Comparison of ENCODE assay signal across 8 mouse cellular contexts in the genomic region with DNA sequence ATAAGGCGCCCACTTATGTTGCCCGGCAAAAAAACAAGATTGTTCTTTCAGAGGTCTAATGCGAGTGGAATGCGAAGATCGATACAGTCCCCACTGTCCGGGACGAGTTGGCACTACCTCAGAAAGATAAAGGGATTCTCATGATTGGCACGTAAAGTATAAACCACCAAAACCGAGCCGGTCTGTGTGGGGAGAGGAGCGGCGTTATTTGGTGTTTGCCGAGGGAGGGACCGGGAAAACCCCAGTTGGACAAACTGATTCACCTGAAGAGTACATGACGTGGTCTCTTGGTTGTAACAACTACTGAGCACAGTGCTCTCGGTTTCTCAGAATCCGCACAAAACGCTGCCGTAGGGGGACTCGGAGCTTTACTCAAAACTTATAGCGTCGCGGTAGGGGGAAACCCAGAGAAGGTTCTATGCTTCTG. TPM values are rescaled to one million over a fixed set of nuclear protein-coding genes. Genes with fewer than 3 reads are reported as not detected.
DNase-seq lines count a peak whose midpoint lies in the region; ATAC-seq and TF ChIP-seq lines count a peak whose summit lies in the region.

No protein-coding gene starts in this region.

- TF ChIP-seq CTCF in spleen, adult 2 months (IDR thresholded peaks at IDR 0.05; ENCODE audit: extremely low read depth, insufficient read depth, insufficient read length, insufficient replicate concordance) = no peak

- H3K4me1 ChIP-seq in spleen, adult 2 months (ENCODE audit: control insufficient read depth, insufficient read depth, insufficient read length) = peaks cover 8% of the 10 kb centered on the region
- peaks cover 42% of the 10 kb centered on the region for H3K4me1 ChIP-seq in embryonic facial prominence, embryonic 15.5 days
- peaks cover 25% of the 10 kb centered on the region for H3K4me1 ChIP-seq in midbrain, embryonic 16.5 days (ENCODE audit: control insufficient read depth, insufficient read depth, low read length)

- peak overlapping the region; percentile 75 for H3K9ac ChIP-seq in embryonic facial prominence, embryonic 15.5 days
- H3K9ac ChIP-seq in midbrain, embryonic 16.5 days (ENCODE audit: low read depth, low read length) = peak overlapping the region; percentile 7; the same call in 1 of the 2 replicates

- no peak for TF ChIP-seq POLR2A in spleen, adult 2 months (IDR thresholded peaks at IDR 0.05; ENCODE audit: low read depth, low read length)

- H3K4me3 ChIP-seq in spleen, adult 2 months (ENCODE audit: extremely low read depth, insufficient read depth, insufficient read length) = peak overlapping the region; percentile 92
- peak overlapping the region; percentile 74 for H3K4me3 ChIP-seq in embryonic facial prominence, embryonic 15.5 days (replicated peaks)
- H3K4me3 ChIP-seq in midbrain, embryonic 16.5 days (ENCODE audit: low read depth, low read length) = peak overlapping the region; percentile 64

- H3K4me2 ChIP-seq in embryonic facial prominence, embryonic 15.5 days (replicated peaks) = peak overlapping the region; percentile 90
- peak overlapping the region; percentile 74 for H3K4me2 ChIP-seq in midbrain, embryonic 16.5 days (ENCODE audit: low read length)

- H3K36me3 ChIP-seq in spleen, adult 2 months (ENCODE audit: control insufficient read depth, insufficient read depth, low read length) = peaks cover 15% of the 10 kb centered on the region
- peaks cover 25% of the 10 kb centered on the region for H3K36me3 ChIP-seq in embryonic facial prominence, embryonic 15.5 days
- H3K36me3 ChIP-seq in midbrain, embryonic 16.5 days (ENCODE audit: control insufficient read depth, insufficient read depth, low read length) = peaks cover 13% of the 10 kb centered on the region

- no peaks in the 10 kb centered on the region for H3K27me3 ChIP-seq in spleen, adult 2 months (ENCODE audit: control insufficient read depth, insufficient read depth, low read length)
- no peaks in the 10 kb centered on the region for H3K27me3 ChIP-seq in embryonic facial prominence, embryonic 15.5 days
- H3K27me3 ChIP-seq in midbrain, embryonic 16.5 days (ENCODE audit: control insufficient read depth, insufficient read depth, low read depth, low read length) = no peaks in the 10 kb centered on the region

- no peaks in the 10 kb centered on the region for H3K9me3 ChIP-seq in embryonic facial prominence, embryonic 15.5 days (replicated peaks)
- H3K9me3 ChIP-seq in midbrain, embryonic 16.5 days (replicated peaks; ENCODE audit: control insufficient read depth, low read length, poor library complexity, severe bottlenecking) = no peaks in the 10 kb centered on the region

- ATAC-seq in embryonic facial prominence, embryonic 15.5 days (ENCODE audit: insufficient number of reproducible peaks, low FRiP score, low TSS enrichment, low read depth) = no peak
- no peak for ATAC-seq in midbrain, embryonic 16.5 days

- DNase-seq in spleen, adult 2 months (ENCODE audit: low read depth in 1 of 2, low spot score in 2 of 2) = no peak
- no peak for DNase-seq in spleen, adult 18-20 months
- DNase-seq in kidney, postnatal 4 days = peak; percentile 19 to 44
- DNase-seq in MN1 (ENCODE audit: low spot score) = no peak
- no peak for DNase-seq in embryo, embryonic 10.5 days (ENCODE audit: low spot score)
- DNase-seq in frontal cortex, postnatal 36 days (ENCODE audit: low spot score in 2 of 2) = no peak

- under 1% methylated on average over 23 of the region's 23 CpGs for WGBS in spleen, adult 2 months
- under 1% methylated on average over 23 of the region's 23 CpGs for WGBS in embryonic facial prominence, embryonic 15.5 days
- WGBS in midbrain, embryonic 16.5 days = under 1% methylated on average over 23 of the region's 23 CpGs

- H3K27ac ChIP-seq in spleen, adult 2 months (ENCODE audit: insufficient read depth, low read length) = peak overlapping the region; percentile 96
- peak overlapping the region; percentile 99 for H3K27ac ChIP-seq in embryonic facial prominence, embryonic 15.5 days (replicated peaks)
- peak overlapping the region; percentile 55 for H3K27ac ChIP-seq in midbrain, embryonic 16.5 days (ENCODE audit: low read length)

RNA-seq across cellular contexts. Expression of a gene that starts 0.4 kb away (rescaled TPM):
- polyA plus RNA-seq in spleen, adult 2 months (2012; rRNA removed) = 10.4 and 16.9 TPM in 2 replicates
- polyA plus RNA-seq in embryonic facial prominence, embryonic 15.5 days (2015; fragmentation: Nextera tagmentation; extraction: Ambion mirVana) = 30.3 and 32.8 TPM in 2 replicates
- 7.4 and 10.1 TPM in 2 replicates for polyA plus RNA-seq in midbrain, embryonic 16.5 days (2015; fragmentation: Nextera tagmentation; extraction: Ambion mirVana)

RNA-seq across cellular contexts. Expression of a gene that starts 0.4 kb away (rescaled TPM):
- polyA plus RNA-seq in spleen, adult 2 months (2012; rRNA removed) = 17.6 and 20.4 TPM in 2 replicates
- 17.3 and 18.4 TPM in 2 replicates for polyA plus RNA-seq in embryonic facial prominence, embryonic 15.5 days (2015; fragmentation: Nextera tagmentation; extraction: Ambion mirVana)
- 4.8 and 6.6 TPM in 2 replicates for polyA plus RNA-seq in midbrain, embryonic 16.5 days (2015; fragmentation: Nextera tagmentation; extraction: Ambion mirVana)

RNA-seq across cellular contexts. Expression of a gene that starts 6.5 kb away (rescaled TPM):
- 126 and 169 TPM in 2 replicates for polyA plus RNA-seq in spleen, adult 2 months (2012; rRNA removed)
- polyA plus RNA-seq in embryonic facial prominence, embryonic 15.5 days (2015; fragmentation: Nextera tagmentation; extraction: Ambion mirVana) = 1,371 and 1,410 TPM in 2 replicates
- 698 and 713 TPM in 2 replicates for polyA plus RNA-seq in midbrain, embryonic 16.5 days (2015; fragmentation: Nextera tagmentation; extraction: Ambion mirVana)

RNA-seq across cellular contexts. Expression of a gene that starts 11.3 kb away (rescaled TPM):
- polyA plus RNA-seq in spleen, adult 2 months (2012; rRNA removed) = 10.8 and 15.6 TPM in 2 replicates
- 164 and 171 TPM in 2 replicates for polyA plus RNA-seq in embryonic facial prominence, embryonic 15.5 days (2015; fragmentation: Nextera tagmentation; extraction: Ambion mirVana)
- polyA plus RNA-seq in midbrain, embryonic 16.5 days (2015; fragmentation: Nextera tagmentation; extraction: Ambion mirVana) = 49.9 and 55.7 TPM in 2 replicates

RNA-seq across cellular contexts. Expression of a gene that starts 11.5 kb away (rescaled TPM):
- polyA plus RNA-seq in spleen, adult 2 months (2012; rRNA removed) = 43.4 and 54.3 TPM in 2 replicates
- 83.1 and 89.3 TPM in 2 replicates for polyA plus RNA-seq in embryonic facial prominence, embryonic 15.5 days (2015; fragmentation: Nextera tagmentation; extraction: Ambion mirVana)
- polyA plus RNA-seq in midbrain, embryonic 16.5 days (2015; fragmentation: Nextera tagmentation; extraction: Ambion mirVana) = 83.8 and 93.2 TPM in 2 replicates

Comparison
In these comparisons a context has a peak if more than half of its experiments do, and no peak if none do; other contexts are left out.
1. DNase-seq: peak in kidney, postnatal 4 days (2 of 2); none in spleen, adult 2 months (0 of 2), spleen, adult 18-20 months (0 of 2), MN1 (single experiment), embryo, embryonic 10.5 days (single experiment) and frontal cortex, postnatal 36 days (0 of 2).
2. Peak in every context shown above with its lines, with median percentiles within 50 percentile points of each other: H3K27ac ChIP-seq and H3K4me3 ChIP-seq.